Mouse (Mus musculus) kidney, postnatal 0 days (tissue): ENCODE results near the gene Ugt1a6a. TPM values are rescaled to one million over a fixed set of nuclear protein-coding genes. Genes with fewer than 3 reads are reported as not detected.

Experiments used
- ATAC-seq: fragments of 200-750 bp; cut with Nextera tagmentation; replicated peaks from 2 replicates; pipeline ENCODE4 v1.8.0; 2017; ENCODE audit warnings: low read depth, moderate number of reproducible peaks, moderate TSS enrichment, moderate library complexity; ENCODE audit not compliant: low FRiP score
- DNase-seq: peaks from one replicate; pipeline ENCODE4 v3.0.0-alpha.2; 2016; ENCODE audit warnings: low spot score
- H3K27ac ChIP-seq: fragments of 300-500 bp; sonication (generic); 2 replicates; pipeline ENCODE4 v1.5.1; 2014; ENCODE audit warnings: mild to moderate bottlenecking
- H3K27me3 ChIP-seq: fragments of 300-500 bp; sonication (generic); 2 replicates; pipeline ENCODE4 v1.6.1; 2014; ENCODE audit warnings: low read length, mixed read lengths; ENCODE audit not compliant: insufficient read depth
- H3K36me3 ChIP-seq: fragments of 300-500 bp; sonication (generic); 2 replicates; pipeline ENCODE4 v1.6.1; 2014; ENCODE audit warnings: low read length, mixed read lengths; ENCODE audit not compliant: insufficient read depth
- H3K4me1 ChIP-seq: fragments of 300-500 bp; sonication (generic); replicated peaks from 2 replicates; pipeline ENCODE4 v1.6.1; 2014; ENCODE audit warnings: antibody characterized with exemption, low read length, mixed read lengths; ENCODE audit not compliant: insufficient read depth
- H3K4me2 ChIP-seq: fragments of 300-500 bp; sonication (generic); 2 replicates; pipeline ENCODE4 v1.6.1; 2014; ENCODE audit warnings: mild to moderate bottlenecking, low read length, moderate library complexity, mixed read lengths
- H3K4me3 ChIP-seq: fragments of 300-500 bp; sonication (generic); replicated peaks from 2 replicates; pipeline ENCODE4 v1.5.1; 2014; ENCODE audit warnings: low read depth, low read length
- H3K9ac ChIP-seq: fragments of 300-500 bp; sonication (generic); 2 replicates; pipeline ENCODE4 v1.6.1; 2014; ENCODE audit warnings: low read depth, low read length
- H3K9me3 ChIP-seq: fragments of 300-500 bp; sonication (generic); replicated peaks from 2 replicates; pipeline ENCODE4 v1.6.1; 2016; ENCODE audit warnings: low read length, inconsistent platforms, mixed read lengths
- CTCF ChIP-seq: IDR thresholded peaks from 2 replicates; pipeline ENCODE4 v1.5.1; 2016; ENCODE audit warnings: antibody characterized with exemption, low read depth, mild to moderate bottlenecking, moderate library complexity
- WGBS: fragments of 180-500 bp; shearing (Covaris S2); extraction: QIAGEN DNeasy Blood & Tissue Kit; methylation state at CpG from one replicate; pipeline ENCODE4 v1.1.7; 2014; 5-methylcytosine and 5-hydroxymethylcytosine counted together
- polyA plus RNA-seq: library from polyadenylated mRNA; unstranded; fragments of >200 nt; fragmentation: Nextera tagmentation; extraction: Ambion mirVana; gene quantifications from 2 replicates; pipeline ENCODE4 v1.2.1, GENCODE M21; 2015

Ugt1a6a gene
- polyA plus RNA-seq, 1 experiment from 2014 or later, result 9.3 TPM

- no peaks in the 10 kb centered on the region for H3K4me1 ChIP-seq
- H3K9ac ChIP-seq, result no peak overlapping the region
- H3K4me2 ChIP-seq, result no peak overlapping the region
- 72% methylated on average over 5 of the region's 5 CpGs for WGBS
- no peak for TF ChIP-seq CTCF
- H3K4me3 ChIP-seq, result no peak overlapping the region
- H3K36me3 ChIP-seq, result no peaks in the 10 kb centered on the region
- no peak for DNase-seq
- peaks cover 73% of the 10 kb centered on the region for H3K9me3 ChIP-seq
- no peak overlapping the region for H3K27ac ChIP-seq
- ATAC-seq, result 0 out of 2 replicates have a peak, but pooled peaks have one; percentile 0
- no peaks in the 10 kb centered on the region for H3K27me3 ChIP-seq
Measured at GRCm38 (mm10) chr1:88237311-88237710, 102.7 kb downstream of the Ugt1a6a start.

GRCm38 (mm10) chr1:88238771-88239170, 104.2 kb downstream of the Ugt1a6a start:
- WGBS, result 70% methylated on average over 6 of the region's 6 CpGs
- no peak for DNase-seq
- H3K9me3 ChIP-seq, result peaks cover 65% of the 10 kb centered on the region

GRCm38 (mm10) chr1:88240072-88240471, 105.5 kb downstream of the Ugt1a6a start:
- ATAC-seq, result no peak
- Histone ChIP-seq H3K4me2 (no peak overlapping the region), H3K4me1 (no peaks in the 10 kb centered on the region), H3K27ac (no peak overlapping the region), H3K36me3 (no peaks in the 10 kb centered on the region), H3K4me3 (no peak overlapping the region), H3K9me3 (peaks cover 55% of the 10 kb centered on the region), H3K9ac (no peak overlapping the region), H3K27me3 (no peaks in the 10 kb centered on the region)
- TF ChIP-seq CTCF, result no peak
- no peak for DNase-seq
- 69% methylated on average over 5 of the region's 5 CpGs for WGBS

More at GRCm38 (mm10) chr1:88238771-88239170, 104.2 kb downstream of the Ugt1a6a start:
- no peak overlapping the region for H3K4me2 ChIP-seq
- no peak overlapping the region for H3K4me3 ChIP-seq
- H3K27ac ChIP-seq, result no peak overlapping the region
- H3K36me3 ChIP-seq, result no peaks in the 10 kb centered on the region
- no peak for ATAC-seq
- H3K4me1 ChIP-seq, result no peaks in the 10 kb centered on the region
- no peak overlapping the region for H3K9ac ChIP-seq
- TF ChIP-seq CTCF, result no peak
- no peaks in the 10 kb centered on the region for H3K27me3 ChIP-seq

GRCm38 (mm10) chr1:88240579-88240978, 106.0 kb downstream of the Ugt1a6a start:
- TF ChIP-seq CTCF, result no peak
- Histone ChIP-seq H3K36me3 (no peaks in the 10 kb centered on the region), H3K9me3 (peaks cover 55% of the 10 kb centered on the region), H3K4me1 (no peaks in the 10 kb centered on the region), H3K27me3 (no peaks in the 10 kb centered on the region), H3K4me3 (no peak overlapping the region), H3K9ac (no peak overlapping the region), H3K27ac (no peak overlapping the region), H3K4me2 (no peak overlapping the region)
- no peak for DNase-seq
- 71% methylated on average over 4 of the region's 4 CpGs for WGBS
- ATAC-seq, result no peak

- Histone ChIP-seq H3K27ac (no peak overlapping the region), H3K9me3 (peaks cover 48% of the 10 kb centered on the region), H3K36me3 (no peaks in the 10 kb centered on the region), H3K9ac (no peak overlapping the region), H3K4me2 (no peak overlapping the region), H3K4me1 (no peaks in the 10 kb centered on the region), H3K27me3 (no peaks in the 10 kb centered on the region), H3K4me3 (no peak overlapping the region)
- DNase-seq (no peak), ATAC-seq (no peak)
- 64% methylated on average over 5 of the region's 5 CpGs for WGBS
- no peak for TF ChIP-seq CTCF
Measured at GRCm38 (mm10) chr1:88243861-88244260, 109.3 kb downstream of the Ugt1a6a start.

GRCm38 (mm10) chr1:88245881-88246280, 111.3 kb downstream of the Ugt1a6a start:
- no peak overlapping the region for H3K4me2 ChIP-seq
- H3K27ac ChIP-seq, result no peak overlapping the region
- 80% methylated on average over 6 of the region's 6 CpGs for WGBS
- H3K4me3 ChIP-seq, result no peak overlapping the region
- H3K9me3 ChIP-seq, result peaks cover 43% of the 10 kb centered on the region
- no peak for TF ChIP-seq CTCF
- H3K9ac ChIP-seq, result no peak overlapping the region
- H3K27me3 ChIP-seq, result no peaks in the 10 kb centered on the region
- no peaks in the 10 kb centered on the region for H3K4me1 ChIP-seq
- no peaks in the 10 kb centered on the region for H3K36me3 ChIP-seq
- DNase-seq, result no peak
- no peak for ATAC-seq

GRCm38 (mm10) chr1:88246386-88246785, 111.8 kb downstream of the Ugt1a6a start:
- WGBS, result 50% methylated on average over 6 of the region's 6 CpGs
- Histone ChIP-seq H3K4me2 (no peak overlapping the region), H3K4me3 (no peak overlapping the region), H3K36me3 (no peaks in the 10 kb centered on the region), H3K27ac (no peak overlapping the region), H3K9me3 (peaks cover 43% of the 10 kb centered on the region), H3K4me1 (no peaks in the 10 kb centered on the region), H3K27me3 (no peaks in the 10 kb centered on the region), H3K9ac (no peak overlapping the region)
- DNase-seq, result no peak
- ATAC-seq, result no peak
- TF ChIP-seq CTCF, result no peak
